Mouse (Mus musculus) bone marrow macrophage, adult 2 months (primary cell): ENCODE measurements around the gene Pex11a.

Source experiments
- CTCF ChIP-seq: IDR thresholded peaks from 2 replicates; pipeline ENCODE4 v1.5.1; 2012; ENCODE audit warnings: low read depth, mild to moderate bottlenecking, low read length, moderate library complexity
- POLR2A ChIP-seq: IDR thresholded peaks from 2 replicates; pipeline ENCODE4 v1.6.1; 2012; ENCODE audit warnings: mild to moderate bottlenecking, low read depth, low read length, borderline replicate concordance

- TF ChIP-seq POLR2A (no peak), CTCF (no peak)
Measured at GRCm38 (mm10) chr7:79710831-79711230, 32.1 kb downstream of the Pex11a start.
